Mouse (Mus musculus): Measurements from ENCODE around the gene Tigit.

DNA sequence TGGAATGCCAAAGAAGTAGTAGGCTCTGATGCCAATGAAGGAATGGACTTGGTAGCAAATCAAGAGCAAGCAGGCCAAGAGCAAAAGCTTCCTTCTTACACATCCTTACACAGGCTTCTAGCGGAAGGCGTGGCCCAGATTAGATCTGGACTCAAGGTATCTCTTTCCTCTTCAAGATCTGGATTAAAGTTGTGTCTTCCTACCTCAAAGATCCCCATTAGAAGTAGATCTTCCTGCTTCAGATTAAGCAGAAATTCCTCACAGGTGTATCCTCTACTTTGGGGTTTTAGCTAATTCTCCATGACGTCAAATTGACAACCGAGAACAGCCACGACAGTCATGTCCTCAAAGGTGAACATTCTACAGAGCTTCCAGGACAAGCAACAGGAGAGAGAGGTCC, 27.8 kb upstream of the Tigit start:
- TF ChIP-seq CTCF (IDR thresholded peaks at IDR 0.05; ENCODE audit: low read depth): no peak
- no peak for TF ChIP-seq EP300 (optimal IDR thresholded peaks at IDR 0.05)
